Mouse (Mus musculus) lung, adult 2 months (tissue): ENCODE data around the gene Bmp7.

ENCODE experiments used
- CTCF ChIP-seq: fragments of 200-500 bp; IDR thresholded peaks from 2 replicates; pipeline ENCODE4 v1.5.1; 2011; ENCODE audit warnings: mild to moderate bottlenecking, low read length, control low read depth; ENCODE audit not compliant: insufficient read depth
- POLR2A ChIP-seq: fragments of 200-500 bp; IDR thresholded peaks from 2 replicates; pipeline ENCODE4 v1.6.1; 2011; ENCODE audit warnings: low read depth, mild to moderate bottlenecking, control low read depth, low read length, borderline replicate concordance; ENCODE audit errors: extremely low read depth

DNA sequence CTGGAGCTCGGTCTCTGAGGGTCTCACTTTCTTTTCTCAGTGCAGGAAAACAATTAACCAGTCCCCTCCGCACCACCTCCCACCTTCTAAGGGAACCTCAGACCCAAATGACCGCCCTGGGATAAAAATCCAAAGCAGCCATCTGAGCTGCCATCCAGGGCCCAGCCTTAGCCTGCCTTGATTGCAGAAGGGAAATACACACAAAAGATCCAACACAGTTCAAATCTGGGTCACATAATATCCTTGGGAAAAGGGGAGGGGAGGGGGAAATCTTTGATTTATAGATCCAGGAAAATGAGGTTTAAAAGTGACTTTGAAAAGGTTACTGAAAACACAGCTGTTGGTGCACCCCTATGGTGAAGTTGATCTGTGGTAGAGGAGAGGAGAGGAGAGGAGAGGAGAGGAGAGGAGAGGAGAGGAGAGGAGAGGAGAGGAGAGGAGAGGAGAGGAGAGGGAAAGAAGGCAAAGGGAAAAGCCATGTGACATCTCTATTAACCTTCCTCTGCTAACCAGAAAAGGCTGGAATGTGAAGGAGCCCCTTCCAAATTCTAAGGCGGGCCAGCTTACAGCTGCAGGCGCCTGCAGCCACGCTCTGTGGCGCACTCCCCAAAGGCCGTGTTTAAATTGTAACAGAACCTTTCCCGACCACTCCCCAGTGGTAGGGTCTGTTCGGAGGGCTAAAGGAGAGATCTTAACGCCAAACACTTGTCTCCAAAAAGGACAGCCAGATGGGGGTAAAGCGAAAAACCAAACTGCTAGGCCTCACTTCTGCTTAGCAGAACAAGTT, 4.2 kb downstream of the Bmp7 start:
- TF ChIP-seq CTCF (no peak), POLR2A (no peak)
